Comparison of ENCODE assay signal across 10 mouse cellular contexts in genomic region chr17:25835301-25835700, GRCm38 (mm10). TPM values are rescaled to one million over a fixed set of nuclear protein-coding genes. Genes with fewer than 3 reads are reported as not detected.
DNase-seq lines count a peak whose midpoint lies in the region; ATAC-seq and TF ChIP-seq lines count a peak whose summit lies in the region.
"Had no signal": no experiment of that assay in that cellular context is flagged by ENCODE, and none has a peak within 500 bp of the region (broad histone marks: within the 10 kb centered on the region; RNA-seq: fewer than 3 reads in every experiment).

No protein-coding gene starts in this region.

- 93% methylated on average over 7 of the region's 7 CpGs for WGBS in forebrain, embryonic 13.5 days
- WGBS in forebrain, postnatal 0 days = 91% methylated on average over 7 of the region's 7 CpGs
- 98% methylated on average over 7 of the region's 7 CpGs for WGBS in lung, embryonic 15.5 days
- 93% methylated on average over 7 of the region's 7 CpGs for WGBS in limb, embryonic 13.5 days
- 90% methylated on average over 7 of the region's 7 CpGs for WGBS in stomach, embryonic 14.5 days

- peak overlapping the region; percentile 98 for H3K4me2 ChIP-seq in forebrain, embryonic 13.5 days
- H3K4me2 ChIP-seq in forebrain, postnatal 0 days (ENCODE audit: low read depth) = no peak overlapping the region
- H3K4me2 ChIP-seq in lung, embryonic 15.5 days = peak overlapping the region; percentile 88; the same call in 1 of the 2 replicates
- peak overlapping the region; percentile 98 for H3K4me2 ChIP-seq in limb, embryonic 13.5 days (replicated peaks)
- H3K4me2 ChIP-seq in stomach, embryonic 14.5 days (replicated peaks; ENCODE audit: low read depth, low read length) = peak overlapping the region; percentile 99; the same call in 1 of the 2 replicates

- H3K4me1 ChIP-seq in forebrain, embryonic 13.5 days = peaks cover 69% of the 10 kb centered on the region
- peaks cover 37% of the 10 kb centered on the region for H3K4me1 ChIP-seq in forebrain, postnatal 0 days (ENCODE audit: insufficient read depth)
- peaks cover 57% of the 10 kb centered on the region for H3K4me1 ChIP-seq in lung, embryonic 15.5 days
- peaks cover 62% of the 10 kb centered on the region for H3K4me1 ChIP-seq in limb, embryonic 13.5 days
- H3K4me1 ChIP-seq in stomach, embryonic 14.5 days (ENCODE audit: control insufficient read depth, insufficient read depth, low read length) = peaks cover 48% of the 10 kb centered on the region

- H3K4me3 ChIP-seq in forebrain, embryonic 13.5 days = no peak overlapping the region
- no peak overlapping the region for H3K4me3 ChIP-seq in forebrain, postnatal 0 days (ENCODE audit: low read depth, low read length)
- peak overlapping the region; percentile 82; the same call in 1 of the 2 replicates for H3K4me3 ChIP-seq in lung, embryonic 15.5 days
- 0 out of 2 replicates have a peak overlapping the region, but pooled peaks have one; percentile 88 for H3K4me3 ChIP-seq in limb, embryonic 13.5 days
- no peak overlapping the region for H3K4me3 ChIP-seq in stomach, embryonic 14.5 days (ENCODE audit: low read depth, low read length)

- no peak overlapping the region; the same call in 1 of the 2 replicates for H3K27ac ChIP-seq in forebrain, embryonic 13.5 days
- H3K27ac ChIP-seq in forebrain, postnatal 0 days (ENCODE audit: low read depth, low read length) = no peak overlapping the region
- H3K27ac ChIP-seq in lung, embryonic 15.5 days = no peak overlapping the region
- H3K27ac ChIP-seq in limb, embryonic 13.5 days = no peak overlapping the region
- H3K27ac ChIP-seq in stomach, embryonic 14.5 days (ENCODE audit: low read length) = no peak overlapping the region

- no peak for DNase-seq in forebrain, postnatal 0 days
- no peak for DNase-seq in lung, adult 18-20 months
- DNase-seq in right cerebral cortex, postnatal 36 days (ENCODE audit: low spot score in 2 of 2) = no peak
- DNase-seq in T-cell, adult 2 months (ENCODE audit: low spot score) = no peak
- DNase-seq: B cell, adult 2 months had no signal

- peak overlapping the region; percentile 27 for H3K9ac ChIP-seq in forebrain, embryonic 13.5 days
- H3K9ac ChIP-seq in forebrain, postnatal 0 days = no peak overlapping the region
- H3K9ac ChIP-seq in lung, embryonic 15.5 days = no peak overlapping the region
- peak overlapping the region; percentile 75; the same call in 1 of the 2 replicates for H3K9ac ChIP-seq in limb, embryonic 13.5 days
- no peak overlapping the region for H3K9ac ChIP-seq in stomach, embryonic 14.5 days (replicated peaks; ENCODE audit: low read depth, low read length)

- H3K27me3 ChIP-seq in forebrain, embryonic 13.5 days = no peaks in the 10 kb centered on the region
- no peaks in the 10 kb centered on the region for H3K27me3 ChIP-seq in forebrain, postnatal 0 days (ENCODE audit: insufficient read depth, low read length)
- no peaks in the 10 kb centered on the region for H3K27me3 ChIP-seq in lung, embryonic 15.5 days
- H3K27me3 ChIP-seq in limb, embryonic 13.5 days = no peaks in the 10 kb centered on the region
- no peaks in the 10 kb centered on the region for H3K27me3 ChIP-seq in stomach, embryonic 14.5 days (ENCODE audit: control insufficient read depth, insufficient read depth, low read length)

- H3K36me3 ChIP-seq in forebrain, embryonic 13.5 days (ENCODE audit: poor library complexity, severe bottlenecking) = peaks cover 50% of the 10 kb centered on the region
- peaks cover 29% of the 10 kb centered on the region for H3K36me3 ChIP-seq in forebrain, postnatal 0 days (ENCODE audit: insufficient read depth)
- peaks cover 32% of the 10 kb centered on the region for H3K36me3 ChIP-seq in lung, embryonic 15.5 days
- peaks cover 55% of the 10 kb centered on the region for H3K36me3 ChIP-seq in limb, embryonic 13.5 days
- peaks cover 42% of the 10 kb centered on the region for H3K36me3 ChIP-seq in stomach, embryonic 14.5 days (ENCODE audit: control insufficient read depth, insufficient read depth, low read length)

- H3K9me3 ChIP-seq in forebrain, embryonic 13.5 days (replicated peaks) = no peaks in the 10 kb centered on the region
- no peaks in the 10 kb centered on the region for H3K9me3 ChIP-seq in forebrain, postnatal 0 days (ENCODE audit: low read length)
- no peaks in the 10 kb centered on the region for H3K9me3 ChIP-seq in lung, embryonic 15.5 days
- H3K9me3 ChIP-seq in limb, embryonic 13.5 days = no peaks in the 10 kb centered on the region
- no peaks in the 10 kb centered on the region for H3K9me3 ChIP-seq in stomach, embryonic 14.5 days (ENCODE audit: control insufficient read depth, low read depth, low read length)

- ATAC-seq in forebrain, embryonic 13.5 days = no peak
- ATAC-seq in forebrain, postnatal 0 days = no peak
- ATAC-seq in lung, embryonic 15.5 days (ENCODE audit: borderline replicate concordance, extremely low read depth, low FRiP score, low TSS enrichment) = no peak
- no peak for ATAC-seq in limb, embryonic 13.5 days (ENCODE audit: low FRiP score, low read depth)
- ATAC-seq in stomach, embryonic 14.5 days (ENCODE audit: insufficient number of reproducible peaks, insufficient read depth, low FRiP score, low read depth) = no peak

- TF ChIP-seq CTCF in forebrain, postnatal 0 days (IDR thresholded peaks at IDR 0.05; ENCODE audit: low read depth) = no peak

RNA-seq across cellular contexts. Expression of gene Rhbdl1, which starts 1.8 kb away (rescaled TPM):
- 9.7 and 11.2 TPM in 2 replicates for polyA plus RNA-seq in forebrain, embryonic 13.5 days (2015; fragmentation: Nextera tagmentation; extraction: Ambion mirVana)
- total RNA-seq in forebrain, postnatal 0 days (2014; rRNA removed) = 85.4 and 90.7 TPM in 2 replicates
- 77.6 and 83.3 TPM in 2 replicates for polyA plus RNA-seq in forebrain, postnatal 0 days (2015; fragmentation: Nextera tagmentation; extraction: Ambion mirVana)
- polyA plus RNA-seq in lung, embryonic 15.5 days (2015; fragmentation: Nextera tagmentation; extraction: Ambion mirVana) = 0.82 and 1.2 TPM in 2 replicates
- 1.4 and 1.6 TPM in 2 replicates for polyA plus RNA-seq in limb, embryonic 13.5 days (2015; fragmentation: Nextera tagmentation; extraction: Ambion mirVana)
- 2.7 and 3.2 TPM in 2 replicates for polyA plus RNA-seq in stomach, embryonic 14.5 days (2014; fragmentation: Nextera tagmentation; extraction: Ambion mirVana)
- total RNA-seq: monocyte, adult 5-6 weeks had no signal

RNA-seq across cellular contexts. Expression of gene Stub1, which starts 2.1 kb away (rescaled TPM):
- polyA plus RNA-seq in forebrain, embryonic 13.5 days (2015; fragmentation: Nextera tagmentation; extraction: Ambion mirVana) = 303 and 330 TPM in 2 replicates
- 237 and 238 TPM in 2 replicates for total RNA-seq in forebrain, postnatal 0 days (2014; rRNA removed)
- 314 and 324 TPM in 2 replicates for polyA plus RNA-seq in forebrain, postnatal 0 days (2015; fragmentation: Nextera tagmentation; extraction: Ambion mirVana)
- polyA plus RNA-seq in lung, embryonic 15.5 days (2015; fragmentation: Nextera tagmentation; extraction: Ambion mirVana) = 349 and 363 TPM in 2 replicates
- 359 and 366 TPM in 2 replicates for polyA plus RNA-seq in limb, embryonic 13.5 days (2015; fragmentation: Nextera tagmentation; extraction: Ambion mirVana)
- 321 and 347 TPM in 2 replicates for polyA plus RNA-seq in stomach, embryonic 14.5 days (2014; fragmentation: Nextera tagmentation; extraction: Ambion mirVana)

RNA-seq across cellular contexts. Expression of gene Gm20683, which starts 6.3 kb away (rescaled TPM):
- polyA plus RNA-seq in forebrain, embryonic 13.5 days (2015; fragmentation: Nextera tagmentation; extraction: Ambion mirVana) = 5.9 and 7.1 TPM in 2 replicates
- 23.2 and 23.8 TPM in 2 replicates for total RNA-seq in forebrain, postnatal 0 days (2014; rRNA removed)
- 9.2 and 12.3 TPM in 2 replicates for polyA plus RNA-seq in forebrain, postnatal 0 days (2015; fragmentation: Nextera tagmentation; extraction: Ambion mirVana)
- 2.2 and 2.5 TPM in 2 replicates for polyA plus RNA-seq in lung, embryonic 15.5 days (2015; fragmentation: Nextera tagmentation; extraction: Ambion mirVana)
- polyA plus RNA-seq in limb, embryonic 13.5 days (2015; fragmentation: Nextera tagmentation; extraction: Ambion mirVana) = 1.5 and 1.9 TPM in 2 replicates
- polyA plus RNA-seq in stomach, embryonic 14.5 days (2014; fragmentation: Nextera tagmentation; extraction: Ambion mirVana) = 1.4 and 2.1 TPM in 2 replicates

RNA-seq across cellular contexts. Expression of gene Jmjd8, which starts 6.6 kb away (rescaled TPM):
- 64.6 and 69.8 TPM in 2 replicates for polyA plus RNA-seq in forebrain, embryonic 13.5 days (2015; fragmentation: Nextera tagmentation; extraction: Ambion mirVana)
- total RNA-seq in forebrain, postnatal 0 days (2014; rRNA removed) = 44.3 and 52.2 TPM in 2 replicates
- 46.7 and 49.5 TPM in 2 replicates for polyA plus RNA-seq in forebrain, postnatal 0 days (2015; fragmentation: Nextera tagmentation; extraction: Ambion mirVana)
- polyA plus RNA-seq in lung, embryonic 15.5 days (2015; fragmentation: Nextera tagmentation; extraction: Ambion mirVana) = 50.7 and 51.5 TPM in 2 replicates
- polyA plus RNA-seq in limb, embryonic 13.5 days (2015; fragmentation: Nextera tagmentation; extraction: Ambion mirVana) = 57.9 and 60.7 TPM in 2 replicates
- 41.9 and 44.4 TPM in 2 replicates for polyA plus RNA-seq in stomach, embryonic 14.5 days (2014; fragmentation: Nextera tagmentation; extraction: Ambion mirVana)

RNA-seq across cellular contexts. Expression of gene Rhot2, which starts 9.3 kb away (rescaled TPM):
- polyA plus RNA-seq in forebrain, embryonic 13.5 days (2015; fragmentation: Nextera tagmentation; extraction: Ambion mirVana) = 16.2 and 17.6 TPM in 2 replicates
- total RNA-seq in forebrain, postnatal 0 days (2014; rRNA removed) = 35.4 and 53.1 TPM in 2 replicates
- polyA plus RNA-seq in forebrain, postnatal 0 days (2015; fragmentation: Nextera tagmentation; extraction: Ambion mirVana) = 8.1 and 11.3 TPM in 2 replicates
- polyA plus RNA-seq in lung, embryonic 15.5 days (2015; fragmentation: Nextera tagmentation; extraction: Ambion mirVana) = 20.1 and 20.6 TPM in 2 replicates
- 25.7 and 26.8 TPM in 2 replicates for polyA plus RNA-seq in limb, embryonic 13.5 days (2015; fragmentation: Nextera tagmentation; extraction: Ambion mirVana)
- 11.2 and 13.6 TPM in 2 replicates for polyA plus RNA-seq in stomach, embryonic 14.5 days (2014; fragmentation: Nextera tagmentation; extraction: Ambion mirVana)

Comparison
In these comparisons a context has a peak if more than half of its experiments do, and no peak if none do; other contexts are left out.
1. H3K9ac ChIP-seq: peak in forebrain, embryonic 13.5 days (single experiment) and limb, embryonic 13.5 days (single experiment); none in forebrain, postnatal 0 days (single experiment), lung, embryonic 15.5 days (single experiment) and stomach, embryonic 14.5 days (single experiment).
2. H3K4me3 ChIP-seq: peak in lung, embryonic 15.5 days (single experiment) and limb, embryonic 13.5 days (single experiment); none in forebrain, embryonic 13.5 days (single experiment), forebrain, postnatal 0 days (single experiment) and stomach, embryonic 14.5 days (single experiment).